Mouse (Mus musculus) small intestine, adult 2 months (tissue): ENCODE measurements around the gene 2010111I01Rik.

Experiments
- CTCF ChIP-seq: fragments of 200-500 bp; IDR thresholded peaks from 2 replicates; pipeline ENCODE4 v1.5.1; 2012; ENCODE audit warnings: low read depth, mild to moderate bottlenecking, control low read depth, inconsistent platforms, low read length, moderate library complexity, mixed read lengths; ENCODE audit not compliant: insufficient replicate concordance, insufficient read length; ENCODE audit errors: extremely low read depth
- POLR2A ChIP-seq: fragments of 200-500 bp; IDR thresholded peaks from 2 replicates; pipeline ENCODE4 v1.6.1; 2012; ENCODE audit warnings: low read depth, mild to moderate bottlenecking, control low read depth, inconsistent platforms, low read length, moderate library complexity

- no peak for TF ChIP-seq POLR2A
- no peak for TF ChIP-seq CTCF
Measured at GRCm38 (mm10) chr13:63126206-63126605, 161.5 kb downstream of the 2010111I01Rik start.
